Mouse (Mus musculus) heart, postnatal 36 days (tissue): Measurements from ENCODE around the gene Aph1c. TPM values are rescaled to one million over a fixed set of nuclear protein-coding genes. Genes with fewer than 3 reads are reported as not detected.
A peak's percentile ranks its signal among the peaks of the same experiment; 100 is the strongest.
"Not testable (repeated sequence)": the region's sequence is repeated elsewhere in the genome, so short reads cannot be mapped to it uniquely, and the experiment has no call there.

ENCODE experiments used
- DNase-seq, 2 experiments: peaks; one replicate each; pipeline ENCODE4 v3.0.0; 2021 to 2022
- intact Hi-C: fragments of 180-260 bp; cut with DNase I; formaldehyde crosslinking; loops from one replicate; pipeline ENCODE4 v1.15.1; 2025
- total RNA-seq, 2 experiments: library from RNA; stranded (reverse); gene quantifications; 2 replicates each; pipeline ENCODE4 v1.2.3; 2021

Gene Aph1c
- total RNA-seq, result 1 to 10 TPM; 1.4 TPM

DNA sequence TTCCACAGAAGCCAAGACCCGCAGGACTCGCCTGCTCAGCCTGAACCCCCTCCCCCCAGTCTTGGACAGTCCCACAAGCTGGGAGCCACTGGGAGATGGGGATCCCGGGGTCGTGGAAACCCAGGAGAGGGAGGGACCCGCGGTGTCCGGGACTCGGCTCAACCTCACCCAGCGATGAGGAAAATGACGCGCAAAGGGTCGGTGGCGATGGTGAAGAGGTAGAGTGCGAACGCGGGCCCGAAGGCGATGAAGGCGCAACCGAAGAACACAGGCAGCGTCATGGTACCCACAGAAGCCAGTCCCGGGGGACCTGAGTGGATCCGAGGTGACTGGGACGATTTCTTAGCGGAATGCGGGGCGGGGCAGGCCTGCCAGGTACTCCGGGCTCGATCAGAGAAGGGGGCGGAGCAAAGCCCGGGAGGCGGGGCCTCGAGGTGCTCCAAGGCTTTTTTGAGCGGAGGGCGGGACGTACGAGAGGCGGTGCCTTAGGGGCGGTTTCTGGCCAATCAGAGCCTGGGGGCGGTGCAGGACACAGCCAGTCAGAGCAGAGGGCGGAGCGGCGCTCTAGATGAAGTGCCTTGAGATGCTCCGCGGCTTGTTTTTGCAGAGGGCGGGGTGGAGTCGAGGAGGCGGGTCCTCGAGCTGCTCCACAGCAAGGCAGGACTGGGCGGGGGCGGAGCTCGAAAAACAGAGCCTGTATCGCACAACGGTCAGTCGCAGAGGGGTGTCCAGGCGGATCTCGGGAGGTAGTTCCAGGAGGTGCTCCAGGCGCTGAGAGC lies at the start of gene Aph1c:
Aph1c (minus strand) TSS at position 409 of the 779 bp plus-strand sequence.
- intact Hi-C loops, result loop anchor here (5.0 kb wide), 3 partner anchors 83 to 322 kb away; partner anchors contain the start of genes Fbxl22 and Rab8b
- peak; percentile 96 to 98 for DNase-seq

DNA sequence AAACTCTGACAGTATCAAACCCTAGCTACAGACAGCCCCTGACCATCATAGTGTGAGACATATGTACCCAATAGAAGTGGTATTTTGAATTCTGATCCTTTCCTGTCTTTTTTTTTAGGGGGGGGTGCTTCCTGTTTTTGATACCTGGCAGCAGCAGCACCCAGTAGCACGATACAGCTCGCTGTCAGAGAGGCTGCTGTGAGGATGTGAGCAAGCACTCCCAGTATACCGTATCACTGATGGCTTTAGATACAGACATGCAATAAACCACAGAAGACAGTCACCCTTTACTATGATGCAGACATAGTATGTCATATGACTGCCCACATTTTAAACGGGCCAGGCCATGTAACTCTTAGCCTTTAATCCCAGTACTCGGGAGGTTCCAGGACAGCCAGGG lies 49.0 kb upstream of the Aph1c start:
- intact Hi-C loops, result no loop called here
- no peak for DNase-seq

DNA sequence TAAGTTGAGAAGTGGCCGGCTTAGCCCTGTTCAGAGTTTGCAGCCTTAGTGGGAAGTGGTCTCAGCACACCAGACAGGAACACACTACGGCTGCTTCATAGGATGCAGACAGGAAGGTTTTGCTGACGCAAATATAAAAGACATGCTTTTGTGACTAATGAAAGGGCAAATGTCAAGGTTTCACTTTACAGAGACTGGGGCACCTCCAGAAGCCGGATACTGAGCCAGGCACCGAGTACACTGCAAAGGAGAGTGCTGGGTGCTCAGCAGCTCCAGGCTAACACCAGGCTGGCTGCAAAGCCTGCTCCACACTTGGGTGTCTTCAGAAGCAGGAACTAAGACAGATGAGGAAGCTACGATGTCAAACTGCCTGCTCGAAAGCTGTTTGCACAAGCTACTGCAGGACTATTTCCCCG lies 47.9 kb upstream of the Aph1c start:
- intact Hi-C loops, result no loop called here
- no peak for DNase-seq

DNA sequence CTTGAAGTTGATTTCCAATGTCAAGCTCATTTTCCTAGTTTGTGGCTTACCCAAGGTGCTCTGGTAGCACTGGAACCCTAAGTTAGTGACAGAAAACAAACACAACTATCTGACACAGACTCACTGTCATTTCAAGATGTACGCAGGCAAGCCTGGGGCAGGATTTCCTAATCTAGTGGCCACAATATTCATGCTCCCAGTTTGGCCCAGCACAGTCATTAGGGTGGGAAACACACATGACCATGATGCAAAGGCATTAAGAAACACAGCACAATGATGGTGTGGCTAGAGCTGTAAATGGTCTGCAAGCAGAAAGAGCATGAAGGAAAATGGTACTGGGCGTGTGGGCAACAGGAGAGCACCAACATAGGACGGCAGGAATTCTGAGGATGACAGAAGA lies 47.3 kb upstream of the Aph1c start:
- no peak for DNase-seq
- intact Hi-C loops, result no loop called here

DNA sequence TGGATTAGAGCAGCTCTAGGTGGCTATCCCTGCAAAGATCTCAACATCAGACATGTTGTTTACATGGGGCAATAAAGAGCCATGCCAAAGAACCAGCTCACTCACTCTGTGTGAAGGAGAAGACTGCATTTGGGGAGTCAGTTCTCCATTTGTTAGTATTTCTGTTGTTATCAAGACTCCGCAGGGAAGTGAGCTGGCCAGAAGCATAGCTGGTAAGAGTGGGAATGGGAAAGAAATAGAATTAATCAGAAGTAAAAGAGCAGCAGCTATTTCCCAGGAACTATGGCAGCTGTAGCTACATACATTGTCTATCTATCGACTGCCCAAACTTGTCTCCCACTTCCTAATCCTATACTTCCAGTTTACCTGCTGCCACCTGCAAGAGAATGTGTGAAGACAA lies 46.2 kb upstream of the Aph1c start:
- DNase-seq, result no peak
- intact Hi-C loops, result no loop called here

DNA sequence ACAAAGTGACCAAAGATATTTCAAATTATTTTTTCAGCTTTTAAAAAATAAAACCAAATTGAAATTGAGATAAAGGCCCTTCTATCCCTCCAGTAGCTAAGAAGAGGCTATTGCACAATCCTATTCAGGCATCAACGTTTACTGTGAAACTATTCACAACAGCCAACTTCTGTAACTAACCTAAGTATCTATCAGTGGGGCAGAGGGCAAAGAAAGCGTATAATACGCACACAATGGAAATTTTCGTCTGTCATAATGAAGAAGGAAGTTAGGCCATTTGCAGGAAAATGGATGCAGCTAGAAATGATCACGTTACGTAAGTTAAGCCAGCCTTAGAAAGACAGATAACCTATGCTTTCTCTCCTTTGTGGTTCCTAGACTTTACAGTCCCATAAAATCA lies 45.0 kb upstream of the Aph1c start:
- no peak for DNase-seq
- intact Hi-C loops, result loop anchor here (5.0 kb wide), 1 partner anchor 38 kb away; the partner anchor contains the start of gene Rab8b

DNA sequence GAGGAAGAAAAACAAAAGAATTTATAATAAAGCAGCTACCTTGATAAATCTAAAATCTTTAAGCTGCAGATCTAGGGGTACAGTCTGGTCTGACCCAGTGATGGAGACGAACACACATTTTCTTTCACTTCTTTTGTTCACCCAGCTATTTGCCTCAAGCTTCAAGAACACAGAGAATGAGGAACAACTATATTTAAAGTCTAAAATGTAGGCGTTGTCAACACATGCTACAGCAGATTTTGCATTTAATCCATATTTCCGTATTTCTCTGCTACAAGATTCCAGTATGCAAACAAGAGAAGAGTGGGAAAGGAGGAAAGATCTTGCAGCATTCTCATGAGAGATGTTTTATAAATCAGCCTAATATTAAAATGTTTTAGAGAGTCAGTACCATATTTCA lies 44.4 kb upstream of the Aph1c start:
- intact Hi-C loops, result loop anchor here (5.0 kb wide), 1 partner anchor 38 kb away; the partner anchor contains the start of gene Rab8b
- DNase-seq, result no peak

DNA sequence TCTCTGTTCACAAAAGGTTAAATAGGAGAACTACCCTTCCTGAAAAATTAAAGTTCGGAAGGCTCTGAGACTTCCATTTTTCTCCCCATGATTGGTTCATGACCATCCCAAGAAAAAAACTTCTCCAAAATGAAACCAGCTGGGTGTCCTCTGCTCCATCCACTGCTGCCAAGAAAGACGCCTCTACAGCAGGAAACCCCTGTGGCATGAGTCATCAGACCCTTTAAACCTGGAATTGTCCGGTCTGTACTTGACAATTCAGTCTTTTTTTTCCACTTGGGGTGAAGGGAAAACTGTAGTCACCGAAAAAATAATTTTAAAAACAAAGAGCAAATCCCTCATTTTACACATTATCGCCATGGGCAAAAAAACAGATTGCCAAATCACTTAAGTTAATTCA lies 42.1 kb upstream of the Aph1c start:
- DNase-seq, result peak in 1 of 2 experiments; percentile 35
- intact Hi-C loops, result loop anchor here (5.0 kb wide), 1 partner anchor 41 kb away; the partner anchor contains the start of gene Rab8b

DNA sequence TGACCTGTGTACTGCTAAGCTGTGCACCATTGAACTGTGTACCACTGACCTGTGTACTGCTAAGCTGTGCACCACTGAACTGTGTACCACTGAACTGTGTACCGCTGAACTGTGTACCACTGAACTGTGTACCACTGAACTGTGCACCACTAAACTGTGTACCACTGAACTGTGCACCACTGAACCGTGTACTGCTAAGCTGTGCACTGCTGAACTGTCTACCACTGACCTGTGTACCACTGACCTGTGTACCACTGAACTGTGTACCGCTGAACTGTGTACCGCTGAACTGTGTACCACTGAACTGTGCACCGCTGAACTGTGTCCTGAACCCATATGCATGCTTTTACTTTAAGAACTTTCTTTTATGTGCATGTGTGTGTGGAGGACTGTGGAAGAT lies 39.8 kb upstream of the Aph1c start:
- intact Hi-C loops, result no loop called here
- no peak for DNase-seq

DNA sequence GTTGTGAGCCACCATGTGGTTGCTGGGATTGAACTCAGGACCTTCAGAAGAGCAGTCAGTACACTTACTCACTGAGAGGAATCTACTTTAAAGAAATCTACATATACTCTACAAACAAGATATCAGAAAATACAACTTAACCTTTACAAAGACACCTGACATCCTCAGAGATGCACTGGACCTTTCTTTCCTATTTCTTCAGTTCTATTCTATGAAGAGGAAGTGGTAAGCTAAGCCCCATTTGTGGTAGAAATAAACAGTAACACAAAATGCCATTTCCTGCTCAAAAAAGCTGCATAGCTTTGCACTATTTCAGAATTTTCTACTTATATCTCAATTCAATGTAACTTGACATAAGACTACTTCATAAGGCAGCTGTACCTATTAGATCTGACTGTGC lies 39.0 kb upstream of the Aph1c start:
- DNase-seq, result no peak
- intact Hi-C loops, result no loop called here

DNA sequence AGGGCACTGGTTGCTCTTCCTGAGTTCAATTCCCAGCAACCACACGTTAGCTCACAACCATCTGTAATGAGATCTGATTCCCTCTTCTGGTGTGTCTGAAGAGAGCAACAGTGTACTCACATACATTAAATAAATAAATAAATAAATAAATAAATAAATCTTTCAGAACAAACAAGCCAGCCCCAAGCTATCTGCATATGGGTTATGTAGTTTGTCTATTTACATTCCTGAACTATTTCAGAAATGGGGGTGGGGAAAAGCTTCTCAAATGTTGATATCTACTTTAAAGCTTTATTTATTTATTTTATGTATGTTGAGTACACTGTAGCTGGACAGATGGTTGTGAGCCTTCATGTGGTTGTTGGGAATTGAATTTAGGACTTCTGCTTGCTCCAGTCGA lies 38.5 kb upstream of the Aph1c start:
- intact Hi-C loops, DNase-seq: not testable (repeated sequence)

DNA sequence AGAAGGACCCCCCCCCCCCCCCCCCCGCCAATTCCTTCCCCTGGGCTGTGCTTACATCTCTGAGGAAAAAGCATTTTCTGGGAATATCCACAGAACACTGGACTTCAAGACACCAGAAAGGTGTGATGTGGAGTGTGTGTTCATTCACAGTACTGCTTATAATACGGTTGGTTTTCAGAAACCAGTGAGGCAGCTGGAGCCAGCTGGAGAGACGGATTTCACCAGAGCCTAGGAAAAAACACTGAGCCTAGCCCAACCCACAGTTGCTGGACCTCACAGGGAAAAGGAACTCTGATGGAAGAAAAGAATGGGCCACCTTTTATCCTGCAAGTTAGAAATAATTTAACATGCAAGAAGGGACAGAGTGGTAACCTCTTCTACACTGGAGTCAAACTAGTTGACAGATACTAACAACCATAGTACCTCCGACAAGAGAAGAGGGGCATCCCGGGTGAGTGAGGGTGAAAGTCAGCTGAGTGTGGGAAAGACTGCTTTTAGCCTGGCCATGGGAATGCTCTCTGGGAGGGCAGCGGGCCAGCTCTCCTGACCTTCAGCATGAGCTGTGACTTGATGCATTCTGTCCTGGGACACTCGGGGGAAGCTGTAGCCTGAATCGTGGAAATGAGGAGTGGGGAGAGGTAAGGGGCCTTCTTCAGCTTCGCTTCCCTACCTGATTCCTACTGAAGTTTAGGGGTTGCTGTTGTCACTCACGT lies 37.6 kb upstream of the Aph1c start:
- peak; percentile 78 for DNase-seq
- intact Hi-C loops, result no loop called here

DNA sequence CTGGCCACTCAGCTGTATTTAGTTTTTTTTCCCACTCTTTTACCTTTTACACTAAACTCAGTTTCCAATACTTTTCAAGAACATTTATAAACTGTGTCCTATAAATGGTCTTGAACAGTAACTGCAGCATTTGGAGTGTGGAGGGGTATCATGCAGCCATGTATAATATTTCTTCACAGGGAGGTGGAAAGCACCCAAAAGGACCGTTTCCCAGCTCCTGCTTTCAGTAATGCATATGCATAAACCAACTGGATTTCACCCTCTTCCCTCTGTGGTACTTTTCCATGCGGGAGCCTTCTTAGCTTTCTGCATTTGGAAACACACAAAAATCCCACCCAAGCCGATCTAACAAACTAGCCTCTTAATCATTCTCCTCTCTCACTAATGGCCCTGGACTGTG lies 30.2 kb upstream of the Aph1c start:
- intact Hi-C loops, result no loop called here
- DNase-seq, result no peak

DNA sequence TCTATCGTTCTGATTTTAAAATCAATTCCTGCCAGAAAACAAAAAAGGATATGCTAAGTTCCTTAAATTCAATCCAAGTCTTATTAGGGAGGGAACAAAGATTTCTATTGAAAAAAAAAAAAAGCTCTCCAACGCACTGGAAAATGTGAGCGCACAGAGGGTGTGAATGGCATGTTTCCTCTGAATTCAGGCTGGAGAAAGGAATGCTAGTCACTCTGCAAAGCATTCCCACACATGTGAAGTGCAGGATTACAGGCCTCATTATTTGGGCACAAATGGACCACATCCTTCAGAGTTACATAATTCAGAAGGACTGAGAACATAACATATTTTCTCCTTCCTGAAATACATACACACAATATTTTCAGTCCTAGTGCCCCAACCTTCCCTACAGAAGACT lies 28.9 kb upstream of the Aph1c start:
- intact Hi-C loops, result no loop called here
- no peak for DNase-seq

DNA sequence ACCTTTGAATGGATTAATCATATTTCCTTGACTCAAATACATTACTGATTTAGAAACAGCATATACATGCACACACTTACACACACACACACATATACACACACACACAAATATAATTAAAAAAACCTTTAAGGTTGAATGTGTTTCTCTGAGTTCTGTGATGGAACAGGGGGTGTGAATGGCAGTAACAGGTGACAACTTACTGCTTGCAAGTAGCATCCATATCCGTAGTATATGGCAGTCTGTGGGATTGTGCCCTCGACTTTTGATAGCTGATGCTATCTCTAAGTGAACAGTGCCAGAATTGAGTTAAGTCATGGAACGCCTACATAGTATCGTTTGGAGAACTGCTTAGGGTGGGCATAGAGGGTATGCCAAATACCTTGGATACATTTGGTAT lies 27.7 kb upstream of the Aph1c start:
- intact Hi-C loops, result no loop called here

DNA sequence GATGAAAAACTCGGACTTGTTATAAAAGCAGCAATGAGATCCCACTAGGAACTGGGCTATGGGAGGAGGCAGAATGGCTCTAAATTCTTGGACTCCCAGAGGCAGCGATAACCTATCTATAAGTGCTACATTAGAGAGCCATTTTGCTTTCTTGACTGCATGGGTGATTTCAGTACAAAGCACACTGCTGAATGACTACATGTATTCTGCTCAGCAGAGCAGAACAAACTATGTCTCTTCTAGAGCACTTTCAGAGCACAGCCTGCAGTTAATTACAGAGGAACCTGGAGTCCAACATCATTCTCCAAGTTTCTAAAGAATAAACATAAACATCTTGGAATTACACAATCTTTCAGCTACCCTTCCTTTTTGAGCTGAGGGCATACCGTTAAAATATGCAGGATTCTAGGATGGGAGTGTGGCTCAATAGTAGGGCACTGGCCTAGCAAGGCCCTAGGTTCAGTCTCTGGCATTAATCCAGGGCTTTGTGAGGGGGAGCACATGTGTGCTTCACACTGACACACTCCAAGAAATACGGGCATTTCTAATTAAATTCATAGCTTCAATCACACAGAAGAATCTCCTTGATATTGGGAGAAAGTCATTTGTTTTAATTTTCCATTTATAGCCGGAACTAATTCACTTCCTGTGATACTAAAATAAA lies 26.7 kb upstream of the Aph1c start:
- intact Hi-C loops, result no loop called here
- no peak for DNase-seq

More for the DNA sequence above, 27.7 kb upstream of the Aph1c start:
- DNase-seq, result no peak

DNA sequence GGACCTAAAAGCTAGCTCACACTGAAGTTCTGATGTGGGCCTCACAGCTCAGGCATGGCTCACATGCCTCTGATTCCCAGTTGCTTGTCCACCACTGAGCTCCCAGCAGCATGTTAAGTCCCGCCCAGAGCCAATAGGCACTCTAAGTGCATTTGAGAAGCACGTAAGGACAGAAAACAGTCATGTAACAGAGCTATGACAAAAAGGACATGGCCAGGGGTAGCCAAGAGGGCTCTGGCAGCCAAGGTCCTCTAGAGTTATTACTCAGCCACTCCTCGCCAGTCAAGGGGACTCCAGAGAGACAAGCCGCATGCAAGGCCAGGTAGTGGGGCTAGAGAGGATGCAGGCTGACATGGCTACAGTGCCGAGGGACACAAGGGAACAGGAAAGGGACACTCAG lies 25.0 kb upstream of the Aph1c start:
- intact Hi-C loops, result loop anchor here (5.0 kb wide), 1 partner anchor 78 kb away; no protein-coding TSS in a partner anchor
- no peak for DNase-seq

DNA sequence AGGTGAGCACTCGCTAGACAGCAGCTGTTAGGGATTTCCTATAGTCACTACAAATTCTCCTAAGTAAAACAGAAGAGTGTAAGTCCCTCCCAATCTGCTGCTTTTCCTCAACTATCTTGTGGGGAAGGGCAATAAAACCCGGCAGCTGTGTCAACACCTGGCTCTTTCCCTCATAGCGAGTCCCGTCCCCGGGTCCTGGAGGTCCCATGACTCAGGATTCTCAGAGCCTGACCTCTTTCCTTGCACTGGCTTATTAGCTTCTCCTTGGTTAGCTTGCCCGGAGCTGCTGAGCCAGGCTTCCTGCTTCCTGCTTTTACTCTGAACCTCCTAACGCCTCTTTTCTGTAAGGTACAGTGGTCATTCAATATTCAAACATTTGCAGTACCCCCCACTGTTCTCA lies 21.3 kb upstream of the Aph1c start:
- DNase-seq, result no peak
- intact Hi-C loops, result loop anchor here (5.0 kb wide), 1 partner anchor 81 kb away; no protein-coding TSS in a partner anchor

DNA sequence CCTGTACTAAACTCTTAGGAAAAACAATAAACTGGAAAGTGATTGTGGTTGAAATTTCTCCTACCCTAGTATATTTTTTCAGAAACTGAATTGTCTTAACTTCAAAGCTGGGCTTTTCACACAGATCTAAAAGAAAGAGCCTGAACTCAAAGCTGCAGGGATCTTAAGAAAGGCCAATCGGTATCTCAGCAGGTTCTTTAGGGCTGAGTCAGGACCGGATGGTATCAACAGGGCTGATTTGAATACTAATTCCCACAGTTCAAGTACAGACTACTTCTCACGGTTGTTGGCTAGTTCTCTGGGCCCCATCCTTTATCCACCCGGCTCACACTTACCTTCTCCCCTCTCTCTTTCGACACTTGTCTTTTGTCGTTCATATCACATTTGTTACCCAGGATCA lies 18.1 kb upstream of the Aph1c start:
- no peak for DNase-seq
- intact Hi-C loops, result no loop called here

DNA sequence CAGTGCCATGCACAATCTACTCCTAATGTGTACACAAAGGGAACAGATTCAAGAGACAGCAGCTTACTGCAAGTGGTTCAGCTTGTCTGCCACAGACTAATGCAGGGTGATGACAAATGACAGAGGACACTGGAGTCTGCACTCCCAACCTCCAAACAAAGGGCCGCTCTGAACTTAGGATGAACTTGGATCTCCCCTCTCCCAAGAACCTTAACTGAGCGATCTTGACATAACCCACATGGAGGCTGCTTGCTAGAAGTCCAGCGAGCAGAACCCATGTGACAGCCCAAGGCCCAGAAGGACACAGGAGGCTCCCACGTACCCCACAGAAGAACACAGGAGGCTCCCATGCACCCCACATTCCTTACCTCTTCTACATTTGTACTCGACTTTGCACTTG lies 16.4 kb upstream of the Aph1c start:
- intact Hi-C loops, result no loop called here

DNA sequence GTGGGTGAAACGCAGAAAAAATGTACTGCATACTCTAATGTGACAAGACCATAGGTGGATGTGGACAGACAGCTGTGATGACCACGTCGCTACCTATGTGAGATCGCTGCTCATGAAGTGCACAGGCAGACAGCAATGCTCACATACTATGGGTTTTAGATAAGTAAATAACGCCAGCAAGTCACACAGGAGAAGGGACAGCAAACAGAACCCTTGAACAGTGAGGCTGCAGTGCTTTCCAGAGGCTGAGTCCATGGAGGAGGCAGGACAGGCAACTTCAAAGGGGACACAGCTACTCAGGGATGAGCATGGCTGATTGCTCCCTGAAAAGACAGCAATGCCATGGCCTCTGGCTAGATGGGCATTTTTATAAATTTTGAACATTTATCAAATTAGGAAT lies 12.3 kb upstream of the Aph1c start:
- intact Hi-C loops, result no loop called here
- no peak for DNase-seq

More for the DNA sequence above, 16.4 kb upstream of the Aph1c start:
- no peak for DNase-seq
